Mouse (Mus musculus): ENCODE measurements around the gene Dlg2.

Dlg2 gene

DNA sequence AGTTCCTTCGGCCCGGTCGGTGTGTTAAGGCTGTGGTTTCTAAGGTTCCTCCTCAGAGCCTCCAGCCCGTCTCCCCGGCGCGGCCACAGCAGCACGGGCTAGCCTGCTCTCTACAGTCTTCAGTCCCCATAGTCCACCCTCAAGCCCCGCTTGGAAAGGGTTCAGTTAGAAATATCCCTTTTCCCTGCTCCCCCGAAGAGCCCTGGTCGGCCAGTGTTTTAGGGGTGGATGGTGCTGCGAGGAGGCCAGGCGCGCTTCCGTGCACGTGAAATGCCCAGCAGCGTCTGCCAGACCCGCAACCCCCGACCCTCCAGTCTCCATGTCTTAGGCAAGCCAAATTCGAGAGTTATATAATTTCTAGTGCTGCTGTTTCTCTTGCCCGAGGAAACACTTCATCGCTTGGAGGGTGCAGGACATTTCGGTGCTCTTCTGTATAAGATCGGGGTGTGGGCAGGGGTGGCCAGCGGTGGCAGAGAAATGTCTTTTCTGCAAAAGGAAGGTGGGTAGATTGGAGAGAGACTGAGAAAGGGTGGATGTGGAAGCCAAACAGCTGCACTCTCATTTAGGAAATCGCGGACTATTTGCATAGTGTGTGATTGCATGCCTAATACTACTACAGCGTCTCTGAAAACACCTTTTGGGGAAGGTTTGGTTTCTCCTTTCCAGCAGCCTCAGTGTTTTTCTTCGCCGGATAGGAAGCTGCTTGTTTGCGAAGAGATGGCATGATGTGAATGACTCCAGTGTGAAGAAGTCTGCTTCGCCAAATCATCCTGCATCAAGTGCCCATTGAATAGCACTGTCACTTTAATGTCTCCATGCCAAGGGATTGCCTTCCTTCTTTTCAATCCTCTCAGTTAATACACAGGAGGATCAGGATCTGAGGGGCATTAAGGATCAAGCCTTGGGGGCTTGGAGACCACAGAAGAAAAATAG is at the start of gene Dlg2:
Gene Dlg2, plus strand, starts transcription at position 360 of the 933 bp plus-strand sequence.
- DNase-seq (ENCODE audit: low spot score): no peak

- no peak for DNase-seq (ENCODE audit: low spot score)
Measured at GRCm38 (mm10) chr7:90427006-90427405, 49.5 kb upstream of the Dlg2 start.

DNA sequence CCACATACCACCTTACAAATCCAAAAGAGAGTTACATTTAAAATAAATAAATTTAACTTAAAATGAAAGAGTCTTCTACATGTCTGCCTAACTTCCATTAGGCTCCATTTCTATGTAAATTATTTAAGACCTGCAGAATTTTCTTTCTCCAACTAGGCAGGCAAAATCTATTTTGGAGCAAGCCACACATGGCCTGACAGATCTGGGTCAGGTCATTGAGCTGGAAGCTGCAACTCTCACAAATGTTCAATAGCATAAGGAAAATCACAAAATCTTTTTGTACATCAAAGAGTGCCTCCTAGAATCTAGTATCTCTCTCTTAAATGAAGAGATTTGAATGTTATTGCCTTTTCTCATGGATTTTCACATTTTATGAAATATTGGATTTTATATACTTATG is 44.3 kb upstream of the Dlg2 start:
- no peak for DNase-seq (ENCODE audit: low spot score)

GRCm38 (mm10) chr7:90440044-90440443 is 36.4 kb upstream of the Dlg2 start:
- DNase-seq (ENCODE audit: low spot score): no peak

DNA sequence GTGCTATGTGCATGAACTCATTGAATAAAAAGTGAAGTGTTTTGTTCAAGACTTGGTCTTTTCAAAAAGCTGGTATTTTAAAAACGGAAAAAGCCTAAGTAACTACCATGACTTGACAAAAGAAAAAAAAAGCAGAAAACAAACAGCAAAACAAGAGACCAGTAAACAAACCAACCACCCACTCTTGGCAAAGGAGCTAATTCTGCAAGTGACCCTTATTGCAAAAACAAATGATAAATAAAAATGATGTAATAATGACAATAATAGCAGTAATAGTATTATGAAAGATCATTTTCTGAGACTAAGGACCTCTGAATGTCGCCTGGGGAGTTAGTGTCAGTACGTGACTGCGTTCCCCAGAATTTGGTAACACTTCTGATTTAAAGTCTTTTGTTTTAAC is 34.4 kb upstream of the Dlg2 start:
- DNase-seq (ENCODE audit: low spot score): no peak

GRCm38 (mm10) chr7:90442518-90443080 is 33.9 kb upstream of the Dlg2 start, which contains the start of gene Crebzf:
Gene Crebzf (plus strand): TSS chr7:90442729.
- DNase-seq (ENCODE audit: low spot score): peak; percentile 98

DNA sequence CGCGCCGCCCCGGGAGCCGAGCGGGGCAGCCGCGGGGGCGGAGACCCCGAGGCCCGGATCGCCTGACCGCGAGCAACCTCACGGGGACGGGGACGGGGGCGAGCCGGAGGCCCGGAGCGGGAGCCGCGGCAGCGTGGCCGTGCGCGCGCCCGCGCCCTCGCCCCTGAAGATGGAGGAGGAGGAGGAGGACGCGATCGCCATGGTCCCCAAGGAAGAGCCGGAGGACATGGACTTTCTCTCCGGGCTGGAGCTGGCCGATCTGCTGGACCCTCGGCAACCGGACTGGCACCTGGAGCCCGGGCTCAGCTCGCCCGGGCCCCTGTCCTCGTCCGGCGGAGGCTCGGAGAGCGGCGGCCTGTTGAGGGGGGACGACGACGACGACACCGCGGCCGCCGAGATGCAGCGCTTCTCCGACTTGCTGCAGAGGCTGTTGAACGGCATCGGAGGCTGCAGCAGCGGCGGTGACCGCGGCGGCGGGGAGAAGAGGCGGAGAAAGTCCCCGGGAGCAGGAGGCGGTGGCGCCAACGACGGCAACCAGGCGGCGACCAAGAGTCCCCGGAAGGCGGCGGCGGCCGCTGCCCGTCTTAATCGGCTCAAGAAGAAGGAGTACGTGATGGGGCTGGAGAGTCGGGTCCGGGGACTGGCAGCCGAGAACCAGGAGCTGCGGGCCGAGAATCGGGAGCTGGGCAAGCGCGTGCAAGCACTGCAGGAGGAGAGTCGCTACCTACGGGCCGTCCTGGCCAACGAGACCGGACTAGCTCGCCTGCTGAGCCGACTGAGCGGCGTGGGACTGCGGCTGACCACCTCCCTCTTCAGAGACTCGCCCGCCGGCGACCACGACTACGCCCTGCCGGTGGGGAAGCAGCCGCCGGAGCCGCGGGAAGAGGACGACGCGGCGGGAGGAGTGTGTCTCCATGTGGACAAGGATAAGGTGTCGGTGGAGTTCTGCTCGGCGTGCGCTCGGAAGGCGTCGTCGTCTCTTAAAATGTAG is 33.1 kb upstream of the Dlg2 start:
- DNase-seq (ENCODE audit: low spot score): peak; percentile 70

DNA sequence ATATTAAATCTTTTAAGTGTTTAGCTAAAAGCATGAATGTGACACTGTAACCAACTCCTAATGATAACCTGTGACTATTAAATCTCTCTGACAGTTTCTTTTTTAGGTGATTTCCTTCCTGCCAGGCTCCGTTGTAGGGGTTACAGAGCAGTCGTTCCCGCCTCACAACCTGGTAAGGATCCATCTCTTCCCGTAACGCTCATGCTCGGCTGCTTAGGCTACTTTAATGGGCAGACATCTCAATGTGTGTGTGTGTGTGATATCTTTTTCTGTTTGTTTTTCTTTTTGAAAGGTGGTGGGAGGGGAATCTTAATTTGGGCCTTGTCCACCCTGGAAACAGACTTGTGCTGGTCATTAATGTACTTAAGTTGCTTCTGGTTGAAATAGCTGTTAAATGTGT is 32.3 kb upstream of the Dlg2 start:
- DNase-seq (ENCODE audit: low spot score): peak; percentile 25

GRCm38 (mm10) chr7:90456149-90456844 is 20.2 kb upstream of the Dlg2 start:
- no peak for DNase-seq (ENCODE audit: low spot score)

GRCm38 (mm10) chr7:90456845-90457468 is 19.5 kb upstream of the Dlg2 start, which contains the start of gene Tmem126a:
Gene Tmem126a (minus strand): TSS chr7:90457229.
- DNase-seq (ENCODE audit: low spot score): peak; percentile 93

DNA sequence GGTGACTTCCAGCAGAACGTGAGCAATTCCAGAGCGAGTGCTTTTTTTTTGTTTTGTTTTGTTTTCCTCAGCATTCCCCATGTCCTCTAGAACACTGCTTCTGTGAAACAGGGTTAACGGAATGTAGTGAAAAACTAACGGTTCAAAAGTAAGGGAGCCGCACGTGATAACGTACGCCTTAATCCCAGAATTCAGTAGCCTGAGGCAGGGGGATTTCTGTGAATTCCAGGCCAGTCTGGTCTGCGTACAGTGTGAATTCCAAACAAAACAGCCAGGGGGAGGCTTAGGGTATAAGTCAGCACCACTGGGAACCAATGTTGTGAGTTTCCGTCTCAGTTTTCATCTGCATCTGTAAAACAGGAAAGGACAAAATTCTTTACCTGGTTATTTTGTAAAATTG is 19.0 kb upstream of the Dlg2 start:
- peak; percentile 40 for DNase-seq (ENCODE audit: low spot score)

DNA sequence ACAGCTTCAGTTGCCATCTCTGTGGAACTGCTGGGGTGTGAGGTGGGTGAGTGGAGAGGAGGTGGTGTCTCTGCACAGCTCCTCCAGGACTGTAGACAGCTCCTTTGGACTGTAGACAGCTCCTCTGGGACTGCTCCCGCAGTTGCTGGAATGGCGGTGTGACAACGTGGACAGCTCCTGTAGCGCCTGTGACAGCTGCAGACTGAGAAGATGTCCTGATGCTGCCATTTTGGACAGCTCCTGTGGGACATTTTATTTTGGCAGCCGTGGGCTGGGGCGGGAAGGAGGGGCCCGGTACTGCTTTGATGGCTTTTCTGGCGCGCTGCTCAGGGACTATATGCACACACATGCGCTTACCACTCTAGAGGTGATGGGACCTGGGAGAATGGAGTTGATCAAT is 16.1 kb upstream of the Dlg2 start:
- DNase-seq (ENCODE audit: low spot score): no peak

GRCm38 (mm10) chr7:90460930-90461329 is 15.5 kb upstream of the Dlg2 start:
- peak; percentile 54 for DNase-seq (ENCODE audit: low spot score)

- no peak for DNase-seq (ENCODE audit: low spot score)
Measured at GRCm38 (mm10) chr7:90461441-90461840, 15.0 kb upstream of the Dlg2 start.

DNA sequence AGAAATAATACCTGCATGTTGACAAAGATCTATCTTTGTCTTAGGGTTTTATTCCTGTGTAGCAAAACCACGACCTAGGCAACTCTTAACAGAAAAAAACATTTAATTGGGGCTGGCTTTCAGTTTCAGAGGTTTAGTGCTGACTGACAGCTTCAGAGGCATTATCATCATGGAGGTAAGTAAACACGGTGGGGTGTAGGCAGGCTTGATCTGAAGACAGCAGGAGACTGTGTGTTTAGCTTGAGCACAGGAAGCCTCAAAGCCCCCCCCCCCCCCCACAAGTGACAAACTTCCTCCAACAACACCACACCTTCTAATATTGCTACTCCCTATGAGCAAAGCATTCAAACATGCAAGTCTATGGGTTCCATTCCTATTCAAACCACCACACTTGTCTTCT is 3.0 kb upstream of the Dlg2 start:
- DNase-seq (ENCODE audit: low spot score): no peak

DNA sequence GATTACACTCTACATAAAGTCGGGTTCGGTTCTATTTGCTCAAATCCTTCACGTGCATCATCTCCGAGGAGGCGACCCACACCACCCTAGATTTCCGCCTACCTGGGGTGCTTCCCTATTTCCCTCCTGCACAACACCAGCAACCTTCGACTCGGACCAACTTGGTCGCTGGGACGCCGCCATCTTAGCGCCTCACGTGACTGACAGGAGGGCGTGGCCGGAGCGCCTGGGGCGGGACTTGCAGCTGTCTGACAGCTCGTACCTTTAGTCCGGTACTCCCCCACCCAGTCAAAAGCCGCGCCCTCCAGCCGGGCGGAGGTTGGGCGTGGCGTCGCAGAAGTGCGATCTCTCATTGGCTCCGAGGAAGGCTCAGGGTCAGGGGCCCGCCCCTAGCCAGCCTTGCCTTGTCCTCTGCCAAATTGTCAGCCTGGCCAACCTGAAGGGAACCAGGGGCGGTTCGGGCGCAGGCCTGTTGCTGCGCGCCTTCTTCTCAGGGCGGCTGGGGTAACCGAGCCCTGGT is 619 bp upstream of the Dlg2 start, which contains the start of gene Tmem126b:
Gene Tmem126b, minus strand, starts transcription at position 209 of the 520 bp plus-strand sequence.
- peak; percentile 98 for DNase-seq (ENCODE audit: low spot score)

DNA sequence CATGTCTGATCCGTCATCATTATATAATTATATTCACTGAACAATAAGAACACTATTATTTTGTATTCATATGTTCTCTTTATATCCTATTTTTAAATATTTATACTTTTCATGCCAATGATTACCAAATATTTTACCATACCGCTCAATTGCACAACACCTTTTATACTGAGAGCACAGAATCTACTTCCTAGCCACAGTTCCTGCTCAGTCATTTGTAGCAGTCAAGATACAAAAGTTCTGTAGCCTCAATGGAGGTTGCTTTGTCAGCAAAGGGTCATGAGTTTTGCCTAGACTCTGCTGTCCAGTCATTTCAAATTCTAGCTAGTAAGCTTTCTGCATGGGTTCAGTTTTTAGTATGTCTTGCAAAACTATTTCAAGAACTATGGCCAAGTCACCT is 6.1 kb downstream of the Dlg2 start:
- DNase-seq (ENCODE audit: low spot score): no peak

DNA sequence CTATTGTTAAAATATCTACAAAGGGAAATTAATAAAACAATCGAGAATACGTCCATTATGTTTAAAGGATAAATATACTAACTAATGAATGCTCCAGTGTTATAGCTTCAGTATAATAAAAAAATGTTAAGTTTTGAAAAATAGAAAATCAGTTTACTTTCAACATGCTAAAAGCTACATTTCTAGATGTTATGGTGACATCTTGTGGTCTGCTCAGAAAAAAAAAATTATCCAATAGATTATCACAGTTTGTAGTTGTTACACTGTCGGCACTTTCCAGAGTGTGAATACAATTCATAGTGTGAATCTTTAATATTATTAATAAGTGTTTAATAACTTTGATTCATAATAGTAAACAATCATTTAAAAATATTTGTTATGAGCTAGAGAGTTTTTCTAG is 31.7 kb downstream of the Dlg2 start:
- no peak for DNase-seq (ENCODE audit: low spot score)

DNA sequence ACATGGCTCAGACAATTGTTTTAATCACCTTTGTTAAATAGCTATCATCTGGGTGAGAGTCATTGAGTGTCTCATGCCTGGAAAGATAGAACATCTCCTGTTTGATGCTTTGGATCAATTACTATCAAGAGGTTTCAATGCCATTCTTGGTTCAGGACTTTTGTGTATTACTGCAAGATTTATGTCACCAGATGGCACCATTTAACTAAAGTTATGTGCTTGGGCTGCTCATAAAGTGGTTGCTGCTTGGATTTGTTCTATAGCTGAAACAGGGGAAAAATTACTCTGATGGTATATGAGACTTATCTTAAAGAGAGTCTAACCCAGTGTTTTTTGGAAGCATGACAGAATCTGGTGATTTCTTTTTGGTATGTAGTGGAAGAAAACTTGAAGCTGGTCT is 35.8 kb downstream of the Dlg2 start:
- DNase-seq (ENCODE audit: low spot score): peak; percentile 11

GRCm38 (mm10) chr7:90539481-90540402 is 63.3 kb downstream of the Dlg2 start:
- DNase-seq (ENCODE audit: low spot score): no peak

Measured in embryo, embryonic 10 days (tissue).